Mouse (Mus musculus): ENCODE measurements around the gene Elk4. TPM values are rescaled to one million over a fixed set of nuclear protein-coding genes. Genes with fewer than 3 reads are reported as not detected.

Elk4 gene
- polyA plus RNA-seq (2015; fragmentation: Nextera tagmentation; extraction: Ambion mirVana) = 24.3 and 24.4 TPM in 2 replicates

GRCm38 (mm10) chr1:132007282-132007815 lies at the start of gene Elk4:
Elk4 (plus strand) TSS chr1:132007607.
- ATAC-seq (ENCODE audit: insufficient number of reproducible peaks, low FRiP score, low TSS enrichment, low read depth) = peak; percentile 91
- Histone ChIP-seq H3K36me3 (no peaks in the 10 kb centered on the region), H3K27me3 (no peaks in the 10 kb centered on the region), H3K4me1 (peaks cover 18% of the 10 kb centered on the region), H3K4me3 (peak within 1 kb of the TSS; percentile 82), H3K9me3 (no peaks in the 10 kb centered on the region), H3K4me2 (peak within 1 kb of the TSS; percentile 58), H3K9ac (peak within 1 kb of the TSS; percentile 93), H3K27ac (peak within 1 kb of the TSS; percentile 100)
- under 1% methylated on average over 56 of the region's 61 CpGs for WGBS

DNA sequence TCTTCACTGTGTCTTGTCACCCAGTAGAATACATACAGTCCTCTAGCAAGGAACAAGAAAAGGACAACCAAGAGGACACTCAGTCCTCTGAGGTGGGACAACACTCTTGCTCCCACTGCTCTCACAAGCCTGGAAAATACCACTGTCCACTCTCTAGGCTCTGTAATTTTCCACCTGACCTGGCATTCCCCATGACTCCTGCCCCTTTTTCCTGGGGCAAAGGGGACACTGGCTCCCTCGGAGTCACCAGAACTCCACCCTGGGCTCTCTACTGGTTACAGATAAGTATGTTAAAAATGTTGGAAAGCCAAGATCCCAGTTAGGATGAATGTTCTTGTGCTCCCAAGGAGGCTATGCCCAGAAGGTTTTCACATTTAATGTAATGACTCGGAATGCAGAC lies 46.4 kb upstream of the Elk4 start:
- Histone ChIP-seq H3K27me3 (peaks cover 49% of the 10 kb centered on the region), H3K9ac (no peak overlapping the region), H3K4me1 (peaks cover 18% of the 10 kb centered on the region), H3K9me3 (no peaks in the 10 kb centered on the region), H3K4me3 (no peak overlapping the region), H3K4me2 (no peak overlapping the region), H3K36me3 (no peaks in the 10 kb centered on the region), H3K27ac (no peak overlapping the region)
- no peak for ATAC-seq (ENCODE audit: insufficient number of reproducible peaks, low FRiP score, low TSS enrichment, low read depth)
- 65% methylated on average over 2 of the region's 2 CpGs for WGBS

DNA sequence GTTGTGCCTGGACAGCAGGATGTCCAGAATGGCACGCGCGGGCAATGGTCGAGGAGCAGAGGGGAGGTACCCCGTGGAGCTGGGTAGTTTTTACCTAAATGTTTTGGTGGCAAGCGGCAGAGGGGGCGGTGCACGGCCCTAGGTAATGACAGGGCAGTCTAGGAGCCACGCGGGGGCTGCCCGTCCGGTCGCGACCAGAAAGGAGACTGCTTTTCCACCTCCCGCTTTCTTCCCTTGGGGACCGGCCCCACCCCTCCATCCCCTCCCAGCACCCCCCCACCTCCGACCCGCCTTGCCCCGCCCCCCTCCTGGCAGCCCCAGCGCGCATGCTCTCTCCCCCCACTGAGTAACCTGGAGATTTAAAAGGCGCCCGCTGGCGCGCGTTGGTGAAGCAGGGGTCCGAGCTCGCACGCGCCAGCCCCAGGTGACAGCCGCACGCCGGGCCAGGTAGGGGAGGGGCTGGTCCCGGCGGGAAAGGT lies 44.8 kb upstream of the Elk4 start, which contains the start of gene Slc45a3:
Slc45a3 (plus strand) TSS at position 362 of the 479 bp plus-strand sequence.
- Histone ChIP-seq H3K4me3 (peak within 1 kb of the TSS; percentile 76), H3K27ac (no peak within 1 kb of the TSS), H3K27me3 (peaks cover 53% of the 10 kb centered on the region), H3K4me1 (peaks cover 18% of the 10 kb centered on the region), H3K9me3 (no peaks in the 10 kb centered on the region), H3K4me2 (peak within 1 kb of the TSS; percentile 99), H3K9ac (peak within 1 kb of the TSS; percentile 51), H3K36me3 (no peaks in the 10 kb centered on the region)
- 0% methylated on average over 26 of the region's 35 CpGs for WGBS
- peak; percentile 42 for ATAC-seq (ENCODE audit: insufficient number of reproducible peaks, low FRiP score, low TSS enrichment, low read depth)

- Histone ChIP-seq H3K4me2 (peak overlapping the region; percentile 99), H3K9ac (peak overlapping the region; percentile 51), H3K27ac (no peak overlapping the region), H3K27me3 (peaks cover 53% of the 10 kb centered on the region), H3K4me3 (peak overlapping the region; percentile 76), H3K4me1 (peaks cover 18% of the 10 kb centered on the region), H3K9me3 (no peaks in the 10 kb centered on the region), H3K36me3 (no peaks in the 10 kb centered on the region)
- under 1% methylated on average over 75 of the region's 76 CpGs for WGBS
- ATAC-seq (ENCODE audit: insufficient number of reproducible peaks, low FRiP score, low TSS enrichment, low read depth) = peak; percentile 47
Observed at GRCm38 (mm10) chr1:131963085-131963951, 44.1 kb upstream of the Elk4 start.

DNA sequence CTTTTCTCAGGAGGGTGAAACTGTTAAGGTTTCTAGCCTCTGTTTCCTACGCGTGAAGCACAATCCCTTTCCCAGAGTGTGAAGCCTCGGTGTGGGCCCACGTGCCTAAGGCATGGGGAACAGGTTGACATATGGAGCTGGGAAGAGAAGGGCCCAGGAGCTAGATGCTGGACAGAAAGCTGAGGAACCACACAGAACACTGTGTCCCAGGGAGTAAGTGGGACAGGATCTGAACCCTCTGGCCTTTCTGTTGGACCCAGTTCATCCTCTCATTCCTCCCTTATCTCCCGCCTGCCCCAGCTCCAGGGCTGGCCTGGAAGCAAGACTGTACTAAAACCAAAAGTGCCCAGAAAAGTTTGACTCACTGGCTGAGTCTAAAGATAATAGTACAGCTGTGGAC lies 43.3 kb upstream of the Elk4 start:
- Histone ChIP-seq H3K4me1 (peaks cover 18% of the 10 kb centered on the region), H3K27ac (no peak overlapping the region), H3K9me3 (no peaks in the 10 kb centered on the region), H3K4me3 (peak overlapping the region; percentile 76), H3K9ac (no peak overlapping the region), H3K4me2 (peak overlapping the region; percentile 99), H3K27me3 (peaks cover 53% of the 10 kb centered on the region), H3K36me3 (no peaks in the 10 kb centered on the region)
- no peak for ATAC-seq (ENCODE audit: insufficient number of reproducible peaks, low FRiP score, low TSS enrichment, low read depth)
- 35% methylated on average over 5 of the region's 5 CpGs for WGBS

- Histone ChIP-seq H3K27ac (no peak overlapping the region), H3K9me3 (no peaks in the 10 kb centered on the region), H3K27me3 (peaks cover 53% of the 10 kb centered on the region), H3K4me3 (no peak overlapping the region), H3K4me2 (no peak overlapping the region), H3K36me3 (no peaks in the 10 kb centered on the region), H3K4me1 (peaks cover 18% of the 10 kb centered on the region), H3K9ac (no peak overlapping the region)
- 79% methylated on average over 7 of the region's 7 CpGs for WGBS
- no peak for ATAC-seq (ENCODE audit: insufficient number of reproducible peaks, low FRiP score, low TSS enrichment, low read depth)
Observed at GRCm38 (mm10) chr1:131964580-131964979, 42.8 kb upstream of the Elk4 start.

- H3K4me3 ChIP-seq = no peak overlapping the region
- H3K4me2 ChIP-seq = no peak overlapping the region
- no peak overlapping the region for H3K27ac ChIP-seq
- ATAC-seq (ENCODE audit: insufficient number of reproducible peaks, low FRiP score, low TSS enrichment, low read depth) = no peak
- peaks cover 22% of the 10 kb centered on the region for H3K4me1 ChIP-seq
- no peaks in the 10 kb centered on the region for H3K36me3 ChIP-seq
- no peaks in the 10 kb centered on the region for H3K9me3 ChIP-seq
- WGBS = 41% methylated on average over 5 of the region's 5 CpGs
- H3K27me3 ChIP-seq = peaks cover 46% of the 10 kb centered on the region
- no peak overlapping the region for H3K9ac ChIP-seq
Observed at GRCm38 (mm10) chr1:131965818-131966217, 41.6 kb upstream of the Elk4 start.

- WGBS = 60% methylated on average over 7 of the region's 7 CpGs
- H3K27me3 ChIP-seq = peaks cover 37% of the 10 kb centered on the region
- no peak overlapping the region for H3K9ac ChIP-seq
- ATAC-seq (ENCODE audit: insufficient number of reproducible peaks, low FRiP score, low TSS enrichment, low read depth) = no peak
- peaks cover 34% of the 10 kb centered on the region for H3K4me1 ChIP-seq
- H3K27ac ChIP-seq = no peak overlapping the region
- H3K4me2 ChIP-seq = no peak overlapping the region
- H3K36me3 ChIP-seq = no peaks in the 10 kb centered on the region
- no peaks in the 10 kb centered on the region for H3K9me3 ChIP-seq
- H3K4me3 ChIP-seq = no peak overlapping the region
Observed at GRCm38 (mm10) chr1:131967336-131967735, 40.1 kb upstream of the Elk4 start.

DNA sequence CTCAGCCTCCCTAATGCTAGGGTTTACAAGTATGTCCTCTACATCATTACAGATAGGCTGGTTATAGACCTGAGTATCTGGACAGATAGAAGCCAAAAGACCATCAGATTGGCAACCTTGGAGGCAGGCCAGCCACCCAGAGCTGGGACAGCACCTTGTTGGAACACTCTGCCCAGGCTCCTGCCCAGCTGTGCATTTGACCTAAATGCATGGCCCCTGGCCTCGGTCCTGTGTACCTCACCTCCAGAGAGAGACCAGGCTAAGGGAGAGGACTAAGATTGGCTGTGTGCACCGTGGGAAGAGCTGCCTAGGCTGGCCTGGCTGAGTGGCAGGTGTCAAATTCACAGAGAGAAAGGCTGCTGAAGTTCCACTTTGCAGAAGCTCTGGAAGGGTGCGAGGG lies 38.9 kb upstream of the Elk4 start:
- no peak overlapping the region for H3K9ac ChIP-seq
- no peak overlapping the region for H3K4me2 ChIP-seq
- H3K4me3 ChIP-seq = no peak overlapping the region
- peaks cover 26% of the 10 kb centered on the region for H3K27me3 ChIP-seq
- peaks cover 27% of the 10 kb centered on the region for H3K4me1 ChIP-seq
- ATAC-seq (ENCODE audit: insufficient number of reproducible peaks, low FRiP score, low TSS enrichment, low read depth) = no peak
- 39% methylated on average over 3 of the region's 3 CpGs for WGBS
- H3K36me3 ChIP-seq = no peaks in the 10 kb centered on the region
- H3K27ac ChIP-seq = no peak overlapping the region
- H3K9me3 ChIP-seq = no peaks in the 10 kb centered on the region

- WGBS = 75% methylated on average over 6 of the region's 6 CpGs
- Histone ChIP-seq H3K4me3 (no peak overlapping the region), H3K27ac (no peak overlapping the region), H3K9ac (no peak overlapping the region), H3K4me1 (peaks cover 23% of the 10 kb centered on the region), H3K9me3 (no peaks in the 10 kb centered on the region), H3K4me2 (no peak overlapping the region), H3K27me3 (peaks cover 21% of the 10 kb centered on the region), H3K36me3 (no peaks in the 10 kb centered on the region)
- ATAC-seq (ENCODE audit: insufficient number of reproducible peaks, low FRiP score, low TSS enrichment, low read depth) = no peak
Observed at GRCm38 (mm10) chr1:131968983-131969382, 38.4 kb upstream of the Elk4 start.

DNA sequence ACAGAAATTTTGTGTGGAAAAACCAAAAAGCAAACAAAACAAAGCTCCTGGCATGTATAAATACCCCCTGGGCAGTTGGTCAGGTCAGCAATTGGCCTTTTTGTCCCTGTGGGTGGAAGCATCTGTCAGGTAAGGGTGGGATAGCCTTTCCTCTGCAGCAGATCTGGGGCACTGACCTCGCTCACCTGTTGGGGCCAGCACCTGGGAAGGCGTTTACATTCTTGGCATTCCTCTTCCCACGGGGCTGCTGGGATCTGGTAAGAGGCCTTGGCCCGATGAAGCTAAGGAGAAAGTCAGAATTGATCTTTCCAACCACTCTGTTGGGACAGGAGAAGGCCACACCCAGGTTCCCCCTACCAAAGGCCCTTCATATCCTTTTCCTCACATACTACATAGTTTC lies 37.6 kb upstream of the Elk4 start:
- peaks cover 20% of the 10 kb centered on the region for H3K4me1 ChIP-seq
- peaks cover 13% of the 10 kb centered on the region for H3K27me3 ChIP-seq
- no peaks in the 10 kb centered on the region for H3K9me3 ChIP-seq
- no peak overlapping the region for H3K4me2 ChIP-seq
- H3K9ac ChIP-seq = no peak overlapping the region
- no peaks in the 10 kb centered on the region for H3K36me3 ChIP-seq
- no peak overlapping the region for H3K4me3 ChIP-seq
- WGBS = 58% methylated on average over 4 of the region's 4 CpGs
- H3K27ac ChIP-seq = no peak overlapping the region
- no peak for ATAC-seq (ENCODE audit: insufficient number of reproducible peaks, low FRiP score, low TSS enrichment, low read depth)

- H3K9ac ChIP-seq = no peak overlapping the region
- 44% methylated on average over 5 of the region's 5 CpGs for WGBS
- H3K27me3 ChIP-seq = peaks cover 10% of the 10 kb centered on the region; the same call in 1 of the 2 replicates
- no peak overlapping the region for H3K27ac ChIP-seq
- H3K4me2 ChIP-seq = 0 out of 2 replicates have a peak overlapping the region, but pooled peaks have one; percentile 13
- H3K4me3 ChIP-seq = no peak overlapping the region
- ATAC-seq (ENCODE audit: insufficient number of reproducible peaks, low FRiP score, low TSS enrichment, low read depth) = no peak
- H3K36me3 ChIP-seq = no peaks in the 10 kb centered on the region
- no peaks in the 10 kb centered on the region for H3K9me3 ChIP-seq
- H3K4me1 ChIP-seq = peaks cover 20% of the 10 kb centered on the region
Observed at GRCm38 (mm10) chr1:131970322-131970660, 37.1 kb upstream of the Elk4 start.

All from limb, embryonic 15.5 days (tissue).